Mouse (Mus musculus): ENCODE data around the gene H2-DMb2. TPM values are rescaled to one million over a fixed set of nuclear protein-coding genes. Genes with fewer than 3 reads are reported as not detected.

H2-DMb2 gene
- total RNA-seq, 2 experiments from 2014 or later, result 0.77 to 0.96 TPM

DNA sequence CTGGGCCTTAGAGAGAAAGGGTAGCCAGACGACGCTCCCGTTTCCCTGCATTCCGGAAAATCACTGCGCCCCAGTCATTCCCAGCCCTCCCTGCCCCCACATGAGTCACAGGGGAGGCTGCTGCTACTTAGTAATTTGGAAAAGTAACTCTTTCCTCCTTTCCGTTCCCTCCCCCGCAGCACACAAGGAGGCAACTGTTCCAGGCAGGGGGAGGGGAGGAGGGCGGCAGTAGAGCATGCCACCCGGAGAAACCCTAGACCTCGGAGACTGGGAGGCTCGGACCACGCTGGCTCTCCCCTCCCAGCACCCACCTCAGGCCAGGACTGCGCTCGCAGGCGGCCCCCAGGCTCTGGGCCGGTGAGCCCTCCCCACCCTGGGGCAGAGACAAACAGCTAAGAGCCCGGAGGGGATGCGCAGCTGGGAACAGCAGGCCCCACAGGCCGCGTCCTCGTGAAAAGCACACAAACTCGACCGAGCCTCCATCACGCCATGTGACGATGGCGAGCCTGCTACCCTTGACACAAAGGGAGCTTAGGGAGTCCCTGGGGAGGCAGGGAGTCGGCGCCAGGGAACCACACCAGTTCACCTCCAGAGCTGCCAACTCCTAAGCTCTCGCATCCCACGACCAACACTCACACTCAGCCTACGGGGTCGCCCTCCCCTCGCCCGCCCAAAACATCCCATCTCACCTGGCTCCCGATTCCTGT is 21.8 kb upstream of the H2-DMb2 start:
- H3K4me3 ChIP-seq, result peak overlapping the region; percentile 98
- H3K27ac ChIP-seq, result peak overlapping the region; percentile 100
- DNase-seq (ENCODE audit: low spot score in 2 of 2), result peak; percentile 87 to 92
- no peak for TF ChIP-seq CTCF (conservative IDR thresholded peaks at IDR 0.05)

DNA sequence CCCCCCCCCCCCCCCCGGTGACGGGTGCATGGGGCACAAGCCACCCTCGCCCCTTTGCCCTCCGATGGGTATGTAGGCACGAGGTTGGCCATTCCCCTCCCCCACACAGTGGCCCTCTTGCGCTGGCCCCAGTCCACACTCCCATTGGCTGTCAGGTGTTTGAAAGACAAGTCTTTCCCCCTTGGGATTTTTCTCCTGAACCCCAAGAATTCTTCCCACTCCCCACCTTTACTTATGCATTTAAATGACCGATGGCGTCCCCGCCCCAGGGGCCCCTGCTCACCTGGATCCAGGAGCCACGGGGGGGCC is 21.3 kb upstream of the H2-DMb2 start:
- no peak for TF ChIP-seq CTCF (conservative IDR thresholded peaks at IDR 0.05)
- peak overlapping the region; percentile 100 for H3K27ac ChIP-seq
- peak in 1 of 2 experiments; percentile 40 for DNase-seq (ENCODE audit: low spot score in 2 of 2)
- H3K4me3 ChIP-seq, result peak overlapping the region; percentile 98

DNA sequence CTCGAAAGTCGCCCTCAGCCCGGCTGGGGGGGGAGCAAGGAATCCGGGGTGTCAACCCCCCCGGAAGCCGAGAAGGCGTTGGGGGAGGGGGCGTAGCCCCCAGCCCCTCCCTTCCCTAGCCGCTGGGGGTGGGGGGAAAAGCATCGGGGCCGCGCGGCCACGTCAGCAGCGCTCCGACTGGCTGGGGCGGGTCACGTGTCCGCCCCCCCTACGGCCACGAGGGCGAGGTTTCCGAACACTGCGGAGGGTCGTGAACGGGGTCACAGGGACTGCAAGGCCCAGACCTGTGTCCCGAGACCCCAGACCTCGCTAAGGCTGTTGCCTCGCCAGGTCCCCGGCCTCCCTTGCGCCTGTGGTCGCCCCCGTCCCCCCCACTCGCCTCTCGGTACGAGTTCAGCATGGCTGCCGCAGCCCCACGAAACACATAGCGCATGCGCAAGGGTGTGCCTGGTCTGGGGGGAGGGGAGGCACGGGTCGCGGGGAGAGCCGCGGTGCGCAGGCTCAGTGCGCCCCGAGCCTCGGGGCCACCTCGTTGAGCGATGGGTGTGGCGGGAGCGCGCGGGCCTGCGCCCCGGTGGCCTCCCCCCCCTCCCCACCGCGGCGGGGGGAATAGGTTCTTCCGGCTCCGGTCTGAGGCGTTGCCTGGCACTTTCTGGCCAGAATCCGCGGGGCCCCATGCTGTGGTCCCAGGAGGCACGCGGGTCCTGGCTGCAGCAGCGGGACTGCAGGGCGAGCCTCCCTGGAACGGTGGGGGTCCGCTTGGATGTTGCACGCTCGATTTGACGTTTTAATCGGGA is 20.7 kb upstream of the H2-DMb2 start, which contains the start of gene Brd2:
Brd2 (minus strand) TSS at position 447 of the 797 bp plus-strand sequence.
- peak; percentile 95 to 98 for DNase-seq (ENCODE audit: low spot score in 2 of 2)
- peak within 1 kb of the TSS; percentile 100 for H3K27ac ChIP-seq
- H3K4me3 ChIP-seq, result peak within 1 kb of the TSS; percentile 98
- peak; percentile 48 for TF ChIP-seq CTCF (conservative IDR thresholded peaks at IDR 0.05)

DNA sequence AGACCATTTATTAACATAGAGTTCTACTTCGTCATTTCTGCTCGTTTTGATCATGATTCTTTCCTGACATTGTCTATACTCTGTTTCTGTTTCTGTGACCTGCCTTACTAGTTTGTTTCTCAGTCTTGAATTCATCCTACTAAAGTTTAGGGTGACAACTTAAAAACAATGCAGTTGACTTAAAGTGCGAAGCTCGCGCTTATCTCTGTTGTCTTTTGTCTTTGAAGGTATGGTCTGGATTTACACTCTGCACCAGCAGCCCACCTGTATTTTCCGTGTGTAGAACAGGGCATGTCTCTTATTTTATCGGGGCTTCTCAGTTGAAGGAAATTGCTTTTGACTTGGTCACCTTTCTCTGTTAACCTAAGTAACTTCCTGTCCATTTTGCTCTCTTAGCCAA is 20.0 kb upstream of the H2-DMb2 start:
- H3K4me3 ChIP-seq, result peak overlapping the region; percentile 98
- DNase-seq (ENCODE audit: low spot score in 2 of 2), result no peak
- peak overlapping the region; percentile 100 for H3K27ac ChIP-seq
- TF ChIP-seq CTCF (conservative IDR thresholded peaks at IDR 0.05), result no peak

DNA sequence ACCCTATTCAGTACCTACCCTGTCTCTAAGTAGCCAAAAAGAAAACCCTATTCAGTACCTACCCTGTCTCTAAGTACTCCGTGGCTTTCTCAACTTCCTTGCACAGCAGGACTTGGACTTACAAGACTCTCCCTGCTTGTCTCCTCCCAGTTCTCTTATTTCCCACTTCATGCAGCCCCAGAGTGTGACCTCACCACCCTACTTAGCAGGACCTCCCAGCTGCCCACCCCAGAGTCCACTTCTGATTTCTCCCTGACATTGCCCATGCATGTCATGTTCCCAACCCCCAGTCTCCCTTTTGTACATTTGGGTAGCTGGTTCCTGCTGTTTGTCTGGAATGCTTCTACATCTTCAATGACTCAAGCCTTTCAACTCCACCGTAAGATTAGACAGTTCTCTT is 19.6 kb upstream of the H2-DMb2 start:
- H3K4me3 ChIP-seq, result peak overlapping the region; percentile 98
- peak overlapping the region; percentile 100 for H3K27ac ChIP-seq
- TF ChIP-seq CTCF (conservative IDR thresholded peaks at IDR 0.05), result no peak
- no peak for DNase-seq (ENCODE audit: low spot score in 2 of 2)

DNA sequence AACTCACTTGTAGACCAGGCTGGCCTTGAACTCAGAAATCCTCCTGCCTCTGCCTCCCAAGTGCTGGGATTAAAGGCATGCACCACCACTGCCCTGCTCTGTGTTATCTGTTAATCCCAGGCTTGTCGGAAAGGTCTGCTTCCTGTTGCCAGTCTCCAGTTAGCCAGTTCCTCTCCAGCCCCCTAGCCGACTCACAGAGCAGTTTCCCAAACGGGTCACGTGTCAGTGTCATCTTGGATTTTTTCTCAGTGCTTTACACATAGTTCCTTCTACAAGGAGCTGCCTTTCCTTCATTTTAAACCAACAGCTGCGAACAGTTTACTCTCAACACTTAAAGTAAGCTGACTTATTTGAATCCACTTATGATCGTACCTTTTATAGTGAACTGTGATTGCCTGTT is 18.5 kb upstream of the H2-DMb2 start:
- H3K27ac ChIP-seq, result no peak overlapping the region
- no peak for DNase-seq (ENCODE audit: low spot score in 2 of 2)
- TF ChIP-seq CTCF (conservative IDR thresholded peaks at IDR 0.05), result no peak
- H3K4me3 ChIP-seq, result no peak overlapping the region

DNA sequence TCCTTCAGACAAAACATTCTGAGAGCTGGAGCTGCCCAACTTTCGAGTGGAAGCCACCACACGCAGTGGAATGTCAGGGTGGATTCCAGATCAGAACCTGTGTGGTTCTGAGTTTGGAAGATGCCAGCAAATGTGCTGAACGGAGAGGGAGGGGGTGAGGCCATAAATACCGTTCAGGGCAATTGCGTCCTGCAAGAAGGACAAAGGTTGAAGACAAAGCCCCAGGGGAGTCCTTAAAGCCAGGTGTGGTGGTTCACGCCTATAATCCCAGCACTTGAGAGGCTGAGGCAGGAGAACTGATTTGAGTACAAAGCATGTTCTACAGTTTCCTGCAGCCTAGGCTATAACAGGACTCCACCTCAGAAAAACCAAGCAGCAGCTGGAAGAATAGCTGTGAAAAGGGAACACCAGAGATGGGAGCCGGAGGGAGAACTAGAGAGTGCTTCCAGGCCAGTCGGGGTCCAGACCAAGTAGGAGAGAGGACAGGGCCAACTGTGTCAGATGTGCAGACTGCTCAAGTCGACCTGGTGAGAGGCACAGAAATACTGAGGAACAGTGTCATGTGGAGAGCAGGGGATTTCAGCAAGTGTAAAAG is 16.2 kb upstream of the H2-DMb2 start:
- no peak for DNase-seq (ENCODE audit: low spot score in 2 of 2)
- Histone ChIP-seq H3K4me3 (no peak overlapping the region), H3K27ac (peak overlapping the region; percentile 92)
- no peak for TF ChIP-seq CTCF (conservative IDR thresholded peaks at IDR 0.05)

DNA sequence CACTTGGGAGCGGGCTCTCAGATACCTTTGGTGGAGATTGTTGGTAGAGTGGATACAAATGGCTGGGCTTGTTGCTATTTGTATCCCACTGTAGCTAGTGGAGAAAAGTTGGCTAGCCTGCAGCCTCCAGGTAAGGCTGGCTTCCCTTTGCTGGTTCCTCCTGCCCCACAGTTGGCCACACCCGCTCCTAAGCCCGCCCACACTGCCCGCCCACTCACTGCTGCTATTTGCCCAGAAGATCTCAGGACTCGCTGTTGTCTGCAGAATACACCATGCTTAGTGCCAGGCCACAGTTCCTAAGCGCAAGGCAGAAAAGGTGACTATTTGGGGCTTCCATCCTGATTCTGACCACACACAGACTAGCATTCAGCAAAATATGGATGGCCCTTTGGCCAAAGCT is 15.6 kb upstream of the H2-DMb2 start:
- Histone ChIP-seq H3K27ac (peak overlapping the region; percentile 92), H3K4me3 (no peak overlapping the region)
- peak in 1 of 2 experiments; percentile 68 for DNase-seq (ENCODE audit: low spot score in 2 of 2)
- no peak for TF ChIP-seq CTCF (conservative IDR thresholded peaks at IDR 0.05)

DNA sequence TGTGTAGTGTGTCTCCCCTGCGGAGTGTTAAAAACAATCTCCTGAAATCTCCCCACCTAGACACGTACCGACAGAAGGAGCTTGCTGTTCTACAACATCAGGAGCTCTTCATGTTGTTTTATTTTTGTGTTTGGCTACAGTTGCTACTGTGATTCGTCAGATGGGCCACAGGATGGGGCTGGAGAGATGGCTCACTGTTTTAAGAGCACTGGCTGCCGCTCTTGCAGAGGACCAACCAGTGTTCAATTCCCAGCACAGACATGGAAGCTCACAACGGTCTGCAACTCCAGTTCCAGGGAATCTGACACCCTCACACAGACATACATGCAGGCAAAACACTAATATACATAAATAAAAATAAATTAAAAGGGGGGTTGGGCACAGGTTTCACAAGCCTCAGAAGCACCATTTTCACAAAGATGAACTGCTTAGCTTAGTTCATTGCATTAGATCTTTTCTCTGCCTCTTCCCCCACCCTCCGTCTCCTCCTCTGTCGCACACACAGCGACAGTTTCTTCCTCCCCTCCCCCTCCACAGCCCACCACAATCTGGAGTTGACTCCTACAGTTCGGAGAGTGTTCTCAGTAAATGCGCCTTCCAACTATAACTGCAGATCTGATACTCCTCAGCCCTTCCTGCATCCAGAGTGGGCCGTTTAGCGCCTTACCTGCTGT is 14.7 kb upstream of the H2-DMb2 start:
- DNase-seq (ENCODE audit: low spot score in 2 of 2), result peak; percentile 68 to 76
- peak overlapping the region; percentile 10 for H3K4me3 ChIP-seq
- peak; percentile 65 for TF ChIP-seq CTCF (conservative IDR thresholded peaks at IDR 0.05)
- H3K27ac ChIP-seq, result peak overlapping the region; percentile 92

DNA sequence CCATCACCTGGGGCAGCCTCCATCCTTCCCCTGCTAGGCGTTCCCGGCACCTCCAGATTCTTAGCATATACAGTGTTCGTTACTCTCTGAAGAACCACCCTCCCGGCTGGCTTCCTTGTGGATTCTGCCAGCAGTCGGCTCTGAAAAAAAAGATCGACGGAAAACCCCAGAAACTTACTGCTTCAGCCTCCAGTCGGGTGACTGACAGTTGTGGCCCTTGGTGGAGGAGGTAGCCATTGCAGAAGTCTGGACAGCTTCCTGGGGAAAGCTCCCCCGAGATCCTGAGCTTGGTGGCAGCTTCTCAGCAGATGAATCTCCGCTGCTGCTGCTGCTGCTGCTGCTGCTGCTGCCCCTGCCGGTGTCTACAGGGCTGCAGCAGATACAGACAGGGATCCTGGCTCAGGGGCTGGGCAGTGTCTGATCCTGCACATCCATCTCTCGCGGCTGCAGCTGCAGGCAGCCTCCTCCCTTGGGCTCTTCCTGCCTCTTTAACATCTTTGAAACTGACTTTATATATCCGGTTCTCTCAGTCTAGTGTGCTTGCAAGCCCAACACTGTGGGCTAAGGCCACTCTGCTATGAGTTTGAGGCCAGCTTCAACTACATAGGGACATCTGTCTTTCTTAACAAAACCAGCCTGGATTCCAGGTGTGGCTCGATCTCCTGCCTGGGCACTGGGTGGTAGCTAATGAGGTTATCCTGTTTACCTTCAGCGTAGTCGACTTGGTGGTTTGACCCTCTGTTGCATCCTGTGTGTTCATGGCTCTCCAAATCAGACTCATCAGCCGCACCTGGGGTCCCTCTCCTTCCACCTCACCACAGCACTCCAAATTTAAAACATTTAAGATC is 13.9 kb upstream of the H2-DMb2 start:
- no peak for DNase-seq (ENCODE audit: low spot score in 2 of 2)
- H3K27ac ChIP-seq, result peak overlapping the region; percentile 92
- H3K4me3 ChIP-seq, result peak overlapping the region; percentile 8
- TF ChIP-seq CTCF (conservative IDR thresholded peaks at IDR 0.05), result peak; percentile 36

DNA sequence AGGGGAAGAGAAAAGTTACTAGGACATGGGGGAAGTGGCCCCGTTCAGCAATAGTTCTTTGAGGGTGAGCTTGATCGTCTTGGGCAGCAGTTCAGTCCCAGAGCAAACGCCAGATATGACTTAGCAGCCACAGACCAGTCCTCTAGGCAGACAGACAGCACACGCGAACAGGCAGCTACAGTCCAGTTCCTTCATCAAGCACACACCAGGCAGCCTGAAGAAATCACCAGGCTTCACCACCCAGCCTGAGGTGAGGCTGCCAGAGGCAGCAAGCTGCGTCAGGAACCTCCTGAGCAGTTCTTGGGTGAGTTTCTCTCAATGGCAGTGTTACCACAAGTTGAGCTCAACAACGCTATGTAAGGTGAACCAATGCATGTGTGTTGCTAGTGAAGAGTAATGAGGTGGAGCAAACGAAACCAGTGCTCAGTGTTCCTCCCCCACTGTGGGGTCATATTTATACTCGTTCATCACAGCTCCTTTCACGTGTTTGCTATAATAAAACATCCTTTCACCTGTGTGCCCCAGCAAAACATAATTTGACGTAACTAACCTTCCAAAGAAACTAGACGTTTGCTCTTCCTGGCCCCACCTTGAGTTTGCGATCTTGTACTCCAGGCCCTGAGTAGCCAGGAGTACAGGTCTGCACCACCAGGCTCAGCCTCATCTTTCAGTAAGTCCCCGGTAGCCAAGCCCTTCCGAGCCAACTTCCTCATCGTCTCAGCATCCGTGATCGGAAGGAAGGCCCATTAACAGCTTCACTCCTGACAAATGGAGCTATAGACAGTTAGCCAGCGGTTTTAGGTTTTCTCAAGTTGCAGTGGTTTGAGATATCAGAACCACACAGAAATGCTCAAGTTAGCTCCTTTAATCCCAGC is 12.8 kb upstream of the H2-DMb2 start:
- no peak for DNase-seq (ENCODE audit: low spot score in 2 of 2)
- peak overlapping the region; percentile 92; the same call in 1 of the 2 replicates for H3K27ac ChIP-seq
- no peak for TF ChIP-seq CTCF (conservative IDR thresholded peaks at IDR 0.05)
- H3K4me3 ChIP-seq, result no peak overlapping the region
